Mouse (Mus musculus): Measurements from ENCODE around the gene Cmtm3.
"Not testable (repeated sequence)": the region's sequence is repeated elsewhere in the genome, so short reads cannot be mapped to it uniquely, and the experiment has no call there.

The Cmtm3 gene

DNA sequence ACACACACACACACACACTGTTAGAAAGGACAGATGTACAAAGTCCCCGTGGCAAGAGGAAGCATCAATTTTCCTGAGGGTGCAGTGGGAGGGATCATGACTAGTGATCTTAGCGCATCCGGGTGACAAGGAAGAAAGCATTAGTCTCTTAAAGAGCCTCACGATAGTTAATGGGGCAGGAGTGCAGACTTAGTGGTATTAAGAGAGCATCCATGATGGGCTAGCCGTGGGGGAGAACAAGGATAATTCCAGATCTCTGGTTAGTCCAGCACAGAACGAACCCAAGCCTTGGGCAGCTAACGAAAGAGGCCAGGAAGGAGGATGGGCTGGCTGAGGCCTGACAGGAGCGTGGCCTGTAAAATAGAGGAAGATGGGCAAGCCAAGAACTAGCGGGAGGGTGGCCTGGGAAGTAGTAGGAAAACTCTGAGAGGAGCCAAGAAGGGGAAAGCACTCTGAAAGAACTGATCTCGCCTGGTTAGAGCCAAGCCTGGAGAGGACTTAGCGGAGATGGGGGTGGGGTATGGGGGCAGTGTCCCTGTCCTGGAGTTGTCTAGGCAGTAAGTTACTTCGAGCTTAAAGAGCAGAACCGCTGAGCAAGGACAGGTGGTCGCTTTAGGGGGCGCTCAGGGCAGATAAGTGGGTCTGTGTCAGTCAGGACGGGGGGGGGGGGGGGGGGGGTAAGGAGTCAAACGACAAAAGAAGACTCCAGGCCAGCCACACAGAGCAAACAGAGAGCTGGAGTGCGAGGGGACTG, at the start of gene Cmtm3:
Cmtm3 (plus strand) TSS at position 182 of the 754 bp plus-strand sequence.
- DNase-seq = no peak

- DNase-seq = not testable (repeated sequence)
These were observed 46.1 kb upstream of the Cmtm3 start, which contains the start of gene Cmtm2a for GRCm38 (mm10) chr8:104293081-104293480. Gene Cmtm2a (minus strand): TSS chr8:104293181.

DNA sequence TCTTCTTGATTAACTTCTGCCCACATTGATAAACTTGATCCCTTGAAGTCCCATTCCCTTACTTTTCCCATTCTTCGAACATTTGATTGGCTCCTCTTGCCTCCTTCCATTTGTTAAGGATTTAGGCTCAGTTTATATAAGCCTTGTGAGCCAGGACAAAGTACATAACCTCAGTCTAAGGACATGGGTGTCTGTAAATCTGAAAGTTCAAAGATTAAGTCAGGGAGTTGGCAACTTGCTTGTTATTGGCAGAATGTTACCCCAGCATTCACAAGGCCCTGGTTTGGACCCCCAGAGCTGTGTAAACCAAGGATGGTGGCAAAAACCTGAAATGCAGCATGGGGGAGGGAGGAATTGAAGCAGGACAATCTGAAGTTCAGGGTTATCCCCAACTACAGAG, 44.8 kb upstream of the Cmtm3 start:
- no peak for DNase-seq

DNA sequence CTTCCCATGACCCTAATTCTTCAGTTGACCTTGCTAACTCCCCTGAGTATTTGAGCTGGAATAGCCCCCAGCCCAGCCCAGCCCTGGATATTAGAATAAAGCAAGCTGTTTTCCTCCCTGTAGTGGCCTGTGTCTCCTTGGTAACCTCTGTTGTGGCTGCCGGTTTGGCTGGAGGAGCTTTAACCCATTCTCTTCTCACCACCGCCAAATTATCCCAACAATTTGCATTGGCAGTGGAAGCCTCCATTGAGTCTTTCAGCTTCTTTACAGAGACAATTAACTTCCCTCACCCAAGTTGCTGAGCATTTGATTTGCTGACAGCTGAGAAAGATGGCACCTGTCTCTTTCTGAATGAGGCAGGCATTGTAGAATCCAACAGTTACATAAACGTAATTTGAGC, 37.6 kb upstream of the Cmtm3 start:
- not testable (repeated sequence) for DNase-seq

DNA sequence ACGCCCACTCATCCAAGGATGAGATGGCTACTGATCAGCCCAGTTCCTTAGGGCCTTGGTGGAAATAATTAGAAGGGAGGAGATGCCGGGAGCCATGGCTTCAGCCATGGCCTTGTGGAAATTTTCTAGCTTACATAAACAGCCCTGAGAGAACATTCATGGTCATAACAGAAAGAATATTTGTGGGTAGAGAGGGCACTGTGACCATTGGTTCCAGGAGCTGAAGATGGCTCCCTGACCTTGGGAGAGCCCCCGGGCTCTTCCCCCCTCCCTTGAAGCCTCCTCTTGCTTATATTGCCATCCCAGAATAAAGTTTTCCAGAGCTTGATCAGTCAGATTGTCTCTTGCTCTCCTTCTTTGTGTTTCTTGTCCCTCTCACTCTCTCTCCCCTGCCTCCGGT, 36.7 kb upstream of the Cmtm3 start:
- not testable (repeated sequence) for DNase-seq

DNA sequence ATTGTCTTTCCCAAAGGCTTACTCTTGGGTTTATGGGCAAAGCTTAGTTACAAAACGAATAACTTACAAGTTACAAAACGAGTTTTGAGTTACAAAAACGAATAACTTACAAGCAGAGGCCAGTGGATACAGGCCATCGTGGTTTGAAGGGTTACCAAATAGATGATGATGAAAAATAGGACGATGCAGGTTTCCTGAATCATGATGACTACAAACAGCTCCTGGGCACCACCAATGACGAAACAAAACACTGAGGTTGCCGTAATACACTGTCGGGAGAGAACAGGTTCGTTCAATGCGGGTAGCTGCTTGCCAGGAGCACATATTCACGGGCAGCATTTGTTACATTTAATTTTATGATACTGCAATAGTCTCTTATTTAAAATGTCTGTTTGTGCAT, 34.2 kb upstream of the Cmtm3 start:
- DNase-seq = no peak

DNA sequence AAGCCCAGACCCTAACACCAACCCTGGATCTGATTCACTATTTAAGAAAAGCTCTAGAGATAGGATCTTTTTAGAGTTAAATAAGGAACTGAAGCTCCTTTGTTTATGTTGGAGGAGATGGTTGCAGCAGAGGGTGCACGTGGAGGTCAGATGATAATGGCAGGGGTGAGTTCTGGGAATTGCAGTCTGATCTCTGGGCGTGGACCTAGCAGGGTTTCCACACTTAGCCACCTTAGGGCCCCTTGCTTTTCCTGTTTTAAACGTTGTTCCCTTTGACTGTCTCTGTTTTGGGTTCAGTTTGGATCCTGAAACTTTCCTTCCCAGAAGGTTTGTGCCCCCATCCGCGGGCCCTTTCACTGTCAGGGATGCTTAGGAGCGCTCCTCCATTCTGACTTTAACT, 30.9 kb upstream of the Cmtm3 start:
- not testable (repeated sequence) for DNase-seq

- peak; percentile 26 to 55 for DNase-seq
These were observed 29.6 kb upstream of the Cmtm3 start, which contains the start of the genes Gm45711 and Cmtm1 for GRCm38 (mm10) chr8:104309441-104310155. Gene Gm45711 (minus strand): TSS chr8:104310081. Gene Cmtm1 (minus strand): TSS chr8:104310145.

DNA sequence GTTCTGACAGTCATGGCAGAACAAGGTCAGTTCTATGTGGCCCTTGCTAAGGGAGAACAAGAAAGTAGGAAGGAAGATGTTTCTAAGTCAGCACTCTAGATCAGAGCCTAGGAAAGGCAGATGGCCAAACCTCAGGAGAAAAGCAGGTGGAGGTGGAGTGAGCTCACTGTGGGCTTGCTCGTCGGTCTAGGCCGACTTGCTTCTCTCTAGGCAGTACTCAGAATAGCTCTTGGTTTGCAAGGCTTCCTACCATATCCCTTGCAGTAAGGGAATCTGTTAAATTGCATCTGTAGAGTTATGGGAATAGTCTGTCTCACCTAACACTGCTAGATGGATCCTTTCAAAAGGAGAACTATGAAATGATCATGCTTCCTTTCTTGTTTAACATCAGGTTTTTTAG, 27.2 kb upstream of the Cmtm3 start:
- DNase-seq = not testable (repeated sequence)

DNA sequence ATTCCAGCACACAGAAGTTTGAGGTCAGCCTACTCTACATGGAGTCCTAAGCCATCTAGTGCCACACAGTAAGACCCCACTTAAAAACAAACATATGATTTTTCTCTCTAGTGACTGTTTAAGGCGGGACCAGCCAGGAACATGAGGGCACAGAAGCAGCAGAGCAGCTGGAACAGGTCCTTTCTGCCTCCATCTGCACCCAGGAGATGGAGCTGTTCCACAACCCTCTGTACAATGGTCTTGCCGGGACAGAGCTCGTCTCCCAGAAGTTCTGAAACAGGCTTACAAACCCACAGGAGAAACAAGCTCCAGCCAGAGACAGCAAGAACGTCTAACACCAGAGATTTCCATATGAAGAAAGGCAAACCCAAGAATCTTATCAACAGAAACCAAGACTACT, 25.9 kb upstream of the Cmtm3 start:
- no peak for DNase-seq

DNA sequence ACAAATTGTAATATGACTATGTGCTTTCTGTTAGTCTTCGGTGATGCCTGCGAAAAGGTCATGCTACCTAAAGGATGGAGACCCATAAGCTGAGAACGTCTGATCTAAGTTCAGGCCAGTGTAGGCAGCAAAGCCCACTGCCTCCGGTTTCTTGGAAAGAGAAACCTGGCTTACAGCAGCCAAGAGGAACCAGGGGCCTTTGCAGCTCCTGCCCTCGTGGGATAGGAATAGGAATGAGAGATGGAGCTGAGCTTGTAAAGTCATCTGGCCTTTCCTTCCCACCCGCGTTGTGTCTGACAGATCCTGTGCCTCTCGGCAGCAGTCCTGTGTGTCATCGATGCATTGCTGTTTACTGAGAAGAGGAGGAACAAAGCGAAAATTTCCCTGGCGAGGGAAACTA, 17.9 kb upstream of the Cmtm3 start, which contains the start of gene Gm11020:
Gm11020 (plus strand) TSS at position 301 of the 400 bp plus-strand sequence.
- DNase-seq = not testable (repeated sequence)

- DNase-seq = not testable (repeated sequence)
These were observed 17.3 kb upstream of the Cmtm3 start, which contains the start of gene Cmtm2b for GRCm38 (mm10) chr8:104321930-104322329. Gene Cmtm2b (plus strand): TSS chr8:104322230.

DNA sequence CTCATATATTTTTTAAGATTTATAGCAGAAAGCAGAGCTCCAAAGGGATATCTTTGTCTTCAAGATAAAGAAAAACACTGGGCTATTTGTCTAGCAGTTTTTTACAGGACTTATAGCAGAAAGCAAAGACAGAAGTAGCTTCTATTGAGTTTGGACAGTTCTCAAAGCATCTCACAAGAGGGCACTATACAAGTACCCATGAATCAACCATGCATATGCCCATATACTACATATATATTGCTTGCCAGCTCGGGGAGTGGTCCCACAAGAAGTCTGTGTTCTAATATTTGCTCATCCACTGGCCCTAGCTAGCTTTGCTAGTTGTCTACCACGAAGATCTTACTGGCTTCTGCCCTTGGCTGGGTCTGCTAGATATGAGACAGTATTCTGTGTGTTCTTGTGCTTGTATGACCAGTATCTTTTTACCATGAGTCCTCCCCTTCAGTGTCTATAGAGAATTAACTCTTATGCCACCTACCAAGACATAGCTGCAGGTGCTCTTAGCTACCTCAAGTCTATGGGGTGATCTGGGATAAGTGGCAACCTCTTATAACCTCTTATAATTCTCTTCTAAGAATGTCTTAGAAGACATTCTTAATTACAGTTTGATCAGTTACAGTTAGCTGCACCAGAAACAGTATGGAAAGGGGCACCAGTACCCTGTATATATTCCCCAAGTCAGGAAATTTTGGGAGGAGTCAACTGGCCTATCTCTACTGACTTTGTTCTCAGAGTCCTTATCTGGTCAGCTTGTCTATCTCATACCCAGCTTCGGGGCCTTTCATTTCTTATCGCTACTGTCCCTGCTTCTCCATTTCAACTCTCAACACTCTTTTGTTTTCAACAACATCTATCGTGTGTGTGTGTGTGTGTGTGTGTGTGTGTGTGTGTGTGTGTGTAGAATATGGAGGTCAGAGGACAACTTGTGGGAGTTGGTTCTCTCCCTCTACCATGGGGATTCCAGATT, 6.3 kb upstream of the Cmtm3 start:
- no peak for DNase-seq

DNA sequence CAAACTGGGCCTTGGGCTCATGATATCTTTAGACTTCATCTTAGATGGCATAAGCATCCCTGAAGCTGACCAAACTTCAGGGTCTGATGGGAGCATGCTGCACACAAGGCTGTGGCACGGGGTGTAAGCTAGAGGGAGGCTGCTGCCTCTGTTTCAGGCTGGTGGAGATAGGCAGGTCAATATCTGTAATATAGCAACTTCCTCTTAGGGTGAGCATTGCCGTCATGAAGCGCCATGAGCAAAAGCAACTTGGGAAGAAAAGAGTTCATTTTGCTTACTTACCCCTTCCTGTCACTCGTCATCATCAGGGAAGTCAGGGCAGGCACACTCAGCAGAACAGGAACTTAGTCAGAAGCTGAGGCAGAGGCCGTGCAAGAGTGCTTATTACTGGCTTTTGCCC, 5.4 kb upstream of the Cmtm3 start:
- DNase-seq = no peak

- DNase-seq = no peak
These were observed 5.0 kb upstream of the Cmtm3 start for GRCm38 (mm10) chr8:104334196-104334595.

GRCm38 (mm10) chr8:104336806-104337205, 2.4 kb upstream of the Cmtm3 start:
- DNase-seq = no peak

GRCm38 (mm10) chr8:104337890-104338289, 1.3 kb upstream of the Cmtm3 start:
- no peak for DNase-seq

DNA sequence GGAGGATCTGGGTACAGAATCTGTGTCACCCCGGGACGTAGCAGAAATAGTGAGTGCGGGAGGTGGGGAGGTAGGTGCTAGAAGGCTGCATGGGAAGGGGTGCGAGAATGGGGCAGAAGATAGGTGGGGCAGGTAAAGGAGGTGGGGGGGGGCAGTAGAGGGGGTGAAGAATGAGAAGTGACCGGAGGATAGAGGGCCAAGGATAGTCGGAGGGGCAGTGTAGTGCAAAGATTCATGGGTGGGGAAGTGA, 698 bp downstream of the Cmtm3 start:
- DNase-seq = no peak

DNA sequence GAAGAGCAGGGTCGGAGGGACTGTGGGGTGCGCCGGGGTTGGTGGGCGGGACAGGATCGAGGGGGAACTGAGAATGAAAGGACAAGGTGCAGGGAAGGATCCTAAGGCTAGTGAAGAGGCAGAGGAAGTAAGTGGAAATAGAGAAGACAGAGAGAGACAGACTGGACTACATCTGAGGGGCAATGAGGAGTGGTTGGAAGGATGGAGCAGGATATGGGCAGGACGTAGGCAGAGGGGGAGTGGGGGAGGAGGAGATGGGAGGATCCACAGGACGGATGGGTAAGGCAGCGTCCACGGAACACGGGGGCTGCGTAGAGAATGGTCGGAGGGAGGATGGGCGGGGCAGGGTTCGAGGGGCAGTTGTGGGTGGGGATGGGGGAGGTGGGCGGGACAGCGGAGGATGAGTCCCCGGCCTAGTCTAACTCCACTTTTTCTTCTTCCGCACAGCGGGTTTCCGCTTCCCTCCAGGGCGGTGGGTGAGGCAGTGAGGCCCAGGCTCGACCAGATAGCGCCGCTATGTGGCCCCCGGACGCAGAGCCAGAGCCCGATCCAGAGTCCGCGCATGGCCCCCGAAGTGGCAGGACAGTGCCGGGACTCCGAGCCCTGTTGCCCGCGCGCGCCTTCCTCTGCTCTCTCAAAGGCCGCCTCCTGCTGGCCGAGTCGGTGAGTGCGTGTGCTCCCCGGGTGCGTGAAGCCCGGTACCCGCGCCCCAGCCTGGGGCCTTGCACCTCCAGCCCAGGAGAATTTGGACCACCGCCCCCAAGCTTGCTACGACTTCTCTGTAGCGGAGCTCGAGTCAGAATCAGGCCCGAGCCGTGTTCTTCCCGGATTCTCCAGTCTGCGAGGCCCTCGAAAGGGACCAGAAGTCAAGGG, 1.3 kb downstream of the Cmtm3 start:
- DNase-seq = peak; percentile 60 to 64

GRCm38 (mm10) chr8:104341106-104341561, 1.9 kb downstream of the Cmtm3 start:
- no peak for DNase-seq

GRCm38 (mm10) chr8:104341678-104342077, 2.5 kb downstream of the Cmtm3 start:
- DNase-seq = no peak

- no peak for DNase-seq
These were observed 3.2 kb downstream of the Cmtm3 start for GRCm38 (mm10) chr8:104342426-104342825.
